Mouse (Mus musculus): ENCODE measurements around the gene Arhgef5.

GRCm38 (mm10) chr6:43254193-43254926 is 11.0 kb upstream of the Arhgef5 start:
- TF ChIP-seq ZNF384 (IDR thresholded peaks at IDR 0.05; ENCODE audit: low read depth, low read length) (no peak), MAFK (IDR thresholded peaks at IDR 0.05; ENCODE audit: insufficient read depth, low read depth, low read length) (no peak), CHD2 (IDR thresholded peaks at IDR 0.05; ENCODE audit: low read depth, low read length) (no peak)
